Mouse (Mus musculus) embryonic fibroblast, embryonic 13.5 days (primary cell): ENCODE results near the gene Slc26a10.

Source experiments
- CTCF ChIP-seq: IDR thresholded peaks from 2 replicates; pipeline ENCODE4 v1.5.1; 2011; ENCODE audit warnings: mild to moderate bottlenecking, control low read depth, low read length, moderate library complexity, borderline replicate concordance; ENCODE audit not compliant: insufficient read depth
- POLR2A ChIP-seq: IDR thresholded peaks from 2 replicates; pipeline ENCODE4 v1.6.1; 2011; ENCODE audit warnings: low read depth, mild to moderate bottlenecking, control low read depth, low read length, moderate library complexity

- TF ChIP-seq CTCF (no peak), POLR2A (no peak)
Observed at GRCm38 (mm10) chr10:127140971-127141370, 39.5 kb downstream of the Slc26a10 start.
